Mouse (Mus musculus): ENCODE measurements at regions not wholly inside any gene's neighbourhood (a gene's known extent, or its start where the extent isn't known, plus 50 kb on each side); places are given as distances from the start of the nearest gene placed in this dataset.
"Not testable (repeated sequence)": the region's sequence is repeated elsewhere in the genome, so short reads cannot be mapped to it uniquely, and the experiment has no call there.

- no peak for DNase-seq
Measured at GRCm38 (mm10) chr6:20555320-20555883, 659.9 kb upstream of the Kcnd2 start.

- no peak for DNase-seq
Measured at GRCm38 (mm10) chr6:20572621-20573020, 642.7 kb upstream of the Kcnd2 start.

GRCm38 (mm10) chr6:20574734-20575133 lies 640.6 kb upstream of the Kcnd2 start:
- DNase-seq: no peak

- no peak for DNase-seq
Measured at GRCm38 (mm10) chr6:20598783-20599182, 616.5 kb upstream of the Kcnd2 start.

GRCm38 (mm10) chr6:20604170-20604569 lies 611.1 kb upstream of the Kcnd2 start:
- DNase-seq: peak in 1 of 2 experiments; percentile 10

- DNase-seq: no peak
Measured at GRCm38 (mm10) chr6:20620476-20620875, 594.8 kb upstream of the Kcnd2 start.

- DNase-seq: no peak
Measured at GRCm38 (mm10) chr6:20626382-20626781, 588.9 kb upstream of the Kcnd2 start.

GRCm38 (mm10) chr6:20627071-20627470 lies 588.2 kb upstream of the Kcnd2 start:
- no peak for DNase-seq

- no peak for DNase-seq
Measured at GRCm38 (mm10) chr6:20640301-20640700, 575.0 kb upstream of the Kcnd2 start.

- no peak for DNase-seq
Measured at GRCm38 (mm10) chr6:20641375-20641774, 573.9 kb upstream of the Kcnd2 start.

- no peak for DNase-seq
Measured at GRCm38 (mm10) chr6:20641851-20642250, 573.5 kb upstream of the Kcnd2 start.

- DNase-seq: no peak
Measured at GRCm38 (mm10) chr6:20657042-20657441, 558.3 kb upstream of the Kcnd2 start.

GRCm38 (mm10) chr6:20673219-20673618 lies 542.1 kb upstream of the Kcnd2 start:
- DNase-seq: no peak

GRCm38 (mm10) chr6:20686447-20687238 lies 528.7 kb upstream of the Kcnd2 start:
- DNase-seq: not testable (repeated sequence)

- not testable (repeated sequence) for DNase-seq
Measured at GRCm38 (mm10) chr6:20687239-20687575, 528.1 kb upstream of the Kcnd2 start.

GRCm38 (mm10) chr6:20725948-20726347 lies 489.4 kb upstream of the Kcnd2 start:
- DNase-seq: peak in 1 of 2 experiments; percentile 4

- DNase-seq: no peak
Measured at GRCm38 (mm10) chr6:20739095-20739494, 476.2 kb upstream of the Kcnd2 start.

GRCm38 (mm10) chr6:20740406-20740805 lies 474.9 kb upstream of the Kcnd2 start:
- DNase-seq: no peak

GRCm38 (mm10) chr6:20741240-20741639 lies 474.1 kb upstream of the Kcnd2 start:
- no peak for DNase-seq

- peak; percentile 13 to 50 for DNase-seq
Measured at GRCm38 (mm10) chr6:20757240-20757639, 458.1 kb upstream of the Kcnd2 start.

GRCm38 (mm10) chr6:20761300-20761699 lies 454.0 kb upstream of the Kcnd2 start:
- DNase-seq: no peak

GRCm38 (mm10) chr6:20775872-20776271 lies 439.4 kb upstream of the Kcnd2 start:
- no peak for DNase-seq
